Mouse (Mus musculus): ENCODE measurements at regions not wholly inside any gene's neighbourhood (a gene's known extent, or its start where the extent isn't known, plus 50 kb on each side); places are given as distances from the start of the nearest gene placed in this dataset.

DNA sequence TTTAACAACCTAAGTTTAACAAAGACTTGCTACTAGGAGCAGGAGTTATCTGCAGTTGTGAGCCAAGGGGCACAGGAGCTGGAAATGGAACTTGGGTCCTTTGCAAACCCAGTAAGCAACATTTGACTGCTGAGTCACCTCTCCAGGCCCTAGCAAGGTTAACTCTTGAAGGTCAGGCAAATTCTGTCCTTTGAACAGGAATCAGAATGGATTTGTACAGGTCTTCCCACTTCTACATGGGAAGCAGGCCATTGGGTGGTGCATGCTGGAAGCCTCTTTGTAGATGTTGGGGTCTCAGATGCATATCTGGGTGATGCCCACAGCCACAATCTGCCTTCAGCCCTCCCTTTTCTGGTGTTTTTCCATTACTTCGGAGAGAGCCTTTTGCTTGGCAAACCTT is 255.3 kb downstream of the Icos start:
- Histone ChIP-seq H3K4me1 (ENCODE audit: control insufficient read depth, insufficient read depth, low read length) (no peaks in the 10 kb centered on the region; the same call in 1 of the 2 replicates), H3K36me3 (ENCODE audit: control insufficient read depth, insufficient read depth, low read length) (no peaks in the 10 kb centered on the region), H3K79me2 (replicated peaks; ENCODE audit: control insufficient read depth, insufficient read depth, low read length) (no peaks in the 10 kb centered on the region), H3K9ac (ENCODE audit: low read depth, low read length) (no peak overlapping the region), H3K27me3 (ENCODE audit: control insufficient read depth, insufficient read depth, low read length) (no peaks in the 10 kb centered on the region), H3K27ac (no peak overlapping the region), H3K4me3 (no peak overlapping the region)
- intact Hi-C loops (cut with DNase I) = no loop called here
- DNase-seq = no peak
- TF ChIP-seq CTCF (IDR thresholded peaks at IDR 0.05) = no peak
- no peak for TF ChIP-seq POLR2A (IDR thresholded peaks at IDR 0.05; ENCODE audit: insufficient read depth, low read depth, low read length)
- no peak for TF ChIP-seq EP300 (IDR thresholded peaks at IDR 0.05; ENCODE audit: insufficient read depth, low read depth, low read length)
- 69% methylated on average over 1 of the region's 1 CpGs for WGBS

DNA sequence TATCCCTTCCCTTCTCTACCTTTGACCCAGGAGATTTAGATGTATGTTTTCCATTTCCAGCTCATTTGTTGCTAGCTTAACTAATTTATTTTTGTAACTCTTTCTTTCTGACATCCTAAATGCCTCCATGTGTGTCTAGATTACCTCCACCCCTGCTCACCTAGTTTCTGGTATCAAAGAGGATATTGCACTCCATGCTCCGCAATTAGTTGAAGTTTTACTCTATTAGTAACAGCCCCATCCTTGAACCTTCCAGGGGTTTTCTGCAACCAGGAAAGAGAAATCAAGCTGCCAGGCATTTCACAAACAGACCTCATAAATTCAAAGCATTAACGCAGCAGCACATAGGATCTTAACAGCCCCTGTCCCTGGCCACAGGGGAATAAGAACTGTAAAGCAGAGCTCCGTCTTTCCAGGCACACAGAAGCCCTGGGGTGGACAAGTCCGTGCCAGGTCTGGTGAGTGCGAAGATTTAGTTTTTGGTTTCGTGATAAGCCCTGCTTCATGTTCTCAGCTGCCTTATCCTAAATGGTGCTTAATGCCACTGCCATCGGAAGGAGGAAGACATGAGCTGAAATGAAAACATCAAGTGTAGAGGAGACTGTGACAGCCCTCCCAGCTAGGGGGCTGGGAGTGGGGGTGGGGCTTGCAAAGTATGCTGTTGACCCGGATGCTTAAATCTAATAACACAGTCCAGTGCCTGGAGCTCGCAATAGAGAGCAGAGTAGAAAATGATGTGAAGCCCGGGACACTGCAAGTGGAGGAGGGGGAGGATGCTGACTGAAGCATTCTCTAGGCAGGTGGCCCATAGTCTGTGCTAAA is 256.0 kb downstream of the Icos start:
- Histone ChIP-seq H3K27me3 (ENCODE audit: control insufficient read depth, insufficient read depth, low read length) (no peaks in the 10 kb centered on the region), H3K36me3 (ENCODE audit: control insufficient read depth, insufficient read depth, low read length) (no peaks in the 10 kb centered on the region), H3K79me2 (replicated peaks; ENCODE audit: control insufficient read depth, insufficient read depth, low read length) (no peaks in the 10 kb centered on the region), H3K4me1 (ENCODE audit: control insufficient read depth, insufficient read depth, low read length) (no peaks in the 10 kb centered on the region; the same call in 1 of the 2 replicates), H3K27ac (no peak overlapping the region), H3K4me3 (no peak overlapping the region), H3K9ac (ENCODE audit: low read depth, low read length) (no peak overlapping the region)
- WGBS = 41% methylated on average over 10 of the region's 10 CpGs
- intact Hi-C loops (cut with DNase I) = no loop called here
- no peak for TF ChIP-seq CTCF (IDR thresholded peaks at IDR 0.05)
- no peak for TF ChIP-seq POLR2A (IDR thresholded peaks at IDR 0.05; ENCODE audit: insufficient read depth, low read depth, low read length)
- no peak for TF ChIP-seq EP300 (IDR thresholded peaks at IDR 0.05; ENCODE audit: insufficient read depth, low read depth, low read length)
- no peak for DNase-seq

DNA sequence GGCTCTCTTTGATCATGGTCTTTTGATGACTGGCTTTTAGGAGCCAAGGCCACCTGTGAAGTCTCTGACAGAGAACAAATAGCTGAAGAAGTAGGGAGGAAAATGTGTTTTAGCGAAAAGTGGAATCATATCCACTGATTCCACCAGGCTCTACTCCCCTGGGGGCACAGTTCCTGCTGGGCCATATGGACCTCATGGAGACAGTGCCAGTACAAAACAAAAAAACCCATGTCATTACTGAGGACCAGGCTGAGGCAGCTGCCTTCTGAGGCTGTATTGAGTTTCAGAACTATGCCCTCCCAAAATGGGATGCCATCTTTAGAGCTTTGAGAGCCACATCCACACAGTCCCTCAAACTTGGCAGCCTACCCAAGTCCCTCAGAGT is 256.6 kb downstream of the Icos start:
- Histone ChIP-seq H3K9ac (ENCODE audit: low read depth, low read length) (no peak overlapping the region), H3K27me3 (ENCODE audit: control insufficient read depth, insufficient read depth, low read length) (no peaks in the 10 kb centered on the region), H3K79me2 (replicated peaks; ENCODE audit: control insufficient read depth, insufficient read depth, low read length) (no peaks in the 10 kb centered on the region), H3K27ac (no peak overlapping the region), H3K4me1 (ENCODE audit: control insufficient read depth, insufficient read depth, low read length) (no peaks in the 10 kb centered on the region; the same call in 1 of the 2 replicates), H3K4me3 (no peak overlapping the region), H3K36me3 (ENCODE audit: control insufficient read depth, insufficient read depth, low read length) (no peaks in the 10 kb centered on the region)
- TF ChIP-seq CTCF (IDR thresholded peaks at IDR 0.05) = no peak
- TF ChIP-seq EP300 (IDR thresholded peaks at IDR 0.05; ENCODE audit: insufficient read depth, low read depth, low read length) = no peak
- TF ChIP-seq POLR2A (IDR thresholded peaks at IDR 0.05; ENCODE audit: insufficient read depth, low read depth, low read length) = no peak
- WGBS = 54% methylated on average over 1 of the region's 1 CpGs
- intact Hi-C loops (cut with DNase I) = no loop called here
- no peak for DNase-seq

DNA sequence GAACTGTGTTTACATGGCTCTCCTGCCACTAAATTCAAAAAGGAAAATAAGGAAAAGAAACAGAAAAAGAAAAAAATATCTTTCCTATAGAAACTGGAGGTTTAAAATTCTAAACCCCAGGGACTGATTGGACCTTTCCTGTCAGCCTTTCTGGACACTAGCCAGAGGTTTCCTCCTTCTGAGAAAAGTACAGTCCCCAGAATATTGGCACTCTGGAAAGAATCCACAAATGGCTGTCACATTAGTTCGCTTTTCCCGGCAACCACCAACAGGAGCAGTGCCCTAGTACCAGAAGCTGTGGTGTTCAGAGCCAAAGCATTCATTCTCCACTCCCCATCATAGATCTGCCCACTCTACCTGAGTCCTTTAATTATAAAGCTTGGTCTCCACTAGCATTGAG is 258.8 kb downstream of the Icos start:
- intact Hi-C loops (cut with DNase I) = no loop called here
- H3K4me1 ChIP-seq (ENCODE audit: control insufficient read depth, insufficient read depth, low read length) = no peaks in the 10 kb centered on the region; the same call in 1 of the 2 replicates
- H3K79me2 ChIP-seq (replicated peaks; ENCODE audit: control insufficient read depth, insufficient read depth, low read length) = no peaks in the 10 kb centered on the region
- no peak for DNase-seq
- H3K27me3 ChIP-seq (ENCODE audit: control insufficient read depth, insufficient read depth, low read length) = no peaks in the 10 kb centered on the region
- no peak overlapping the region for H3K9ac ChIP-seq (ENCODE audit: low read depth, low read length)
- no peak overlapping the region for H3K27ac ChIP-seq
- 62% methylated on average over 2 of the region's 2 CpGs for WGBS
- no peak for TF ChIP-seq EP300 (IDR thresholded peaks at IDR 0.05; ENCODE audit: insufficient read depth, low read depth, low read length)
- no peak for TF ChIP-seq POLR2A (IDR thresholded peaks at IDR 0.05; ENCODE audit: insufficient read depth, low read depth, low read length)
- TF ChIP-seq CTCF (IDR thresholded peaks at IDR 0.05) = no peak
- H3K4me3 ChIP-seq = no peak overlapping the region
- no peaks in the 10 kb centered on the region for H3K36me3 ChIP-seq (ENCODE audit: control insufficient read depth, insufficient read depth, low read length)

DNA sequence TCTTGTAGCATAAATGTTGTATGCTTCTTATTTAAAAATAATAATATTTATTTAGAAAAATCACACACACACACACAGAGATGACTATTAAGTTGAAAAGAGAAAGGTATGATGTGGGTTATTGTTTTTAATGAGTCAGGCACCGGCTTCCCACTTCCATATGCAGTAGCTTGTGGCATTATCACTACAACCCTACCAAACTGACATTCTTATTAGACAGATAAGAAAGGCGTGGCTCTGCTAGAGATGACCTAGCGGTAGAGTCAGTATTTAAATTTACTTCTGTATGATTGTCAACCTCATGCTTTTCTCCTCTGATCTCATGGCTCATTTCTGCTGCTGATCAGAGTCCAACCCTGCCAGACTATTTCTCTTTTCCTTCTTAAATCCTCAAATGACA is 260.9 kb downstream of the Icos start:
- intact Hi-C loops (cut with DNase I) = no loop called here
- H3K9ac ChIP-seq (ENCODE audit: low read depth, low read length) = no peak overlapping the region
- H3K79me2 ChIP-seq (replicated peaks; ENCODE audit: control insufficient read depth, insufficient read depth, low read length) = no peaks in the 10 kb centered on the region
- TF ChIP-seq POLR2A (IDR thresholded peaks at IDR 0.05; ENCODE audit: insufficient read depth, low read depth, low read length) (no peak), CTCF (IDR thresholded peaks at IDR 0.05) (no peak), EP300 (IDR thresholded peaks at IDR 0.05; ENCODE audit: insufficient read depth, low read depth, low read length) (no peak)
- H3K27ac ChIP-seq = no peak overlapping the region
- DNase-seq = no peak
- no peaks in the 10 kb centered on the region for H3K36me3 ChIP-seq (ENCODE audit: control insufficient read depth, insufficient read depth, low read length)
- no peaks in the 10 kb centered on the region; the same call in 1 of the 2 replicates for H3K4me1 ChIP-seq (ENCODE audit: control insufficient read depth, insufficient read depth, low read length)
- H3K4me3 ChIP-seq = no peak overlapping the region
- no peaks in the 10 kb centered on the region for H3K27me3 ChIP-seq (ENCODE audit: control insufficient read depth, insufficient read depth, low read length)
- WGBS = 82% methylated on average over 3 of the region's 3 CpGs

DNA sequence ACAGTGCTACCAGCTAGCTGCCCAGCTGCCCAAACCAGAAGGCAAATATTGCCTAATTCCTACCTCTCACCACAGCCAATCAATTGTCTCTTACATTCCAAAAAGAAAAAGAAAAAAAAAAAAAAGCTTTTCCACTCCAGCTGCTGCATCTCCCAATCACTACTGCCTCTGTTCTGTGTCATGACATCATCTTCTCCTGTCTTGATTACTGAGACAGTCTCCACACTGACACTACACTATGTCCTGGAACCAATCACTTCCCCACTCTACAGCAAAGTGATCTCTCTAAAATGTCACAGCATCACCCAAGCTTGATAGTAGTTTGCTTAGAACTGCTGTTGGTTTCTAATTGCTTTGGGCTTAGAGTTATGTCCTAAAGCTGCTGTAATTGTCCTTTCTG is 279.8 kb downstream of the Icos start:
- no peak for DNase-seq
- intact Hi-C loops (cut with DNase I) = no loop called here
- TF ChIP-seq EP300 (IDR thresholded peaks at IDR 0.05; ENCODE audit: insufficient read depth, low read depth, low read length) = no peak
- no peak for TF ChIP-seq CTCF (IDR thresholded peaks at IDR 0.05)
- TF ChIP-seq POLR2A (IDR thresholded peaks at IDR 0.05; ENCODE audit: insufficient read depth, low read depth, low read length) = no peak
- Histone ChIP-seq H3K79me2 (replicated peaks; ENCODE audit: control insufficient read depth, insufficient read depth, low read length) (no peaks in the 10 kb centered on the region), H3K9ac (ENCODE audit: low read depth, low read length) (no peak overlapping the region), H3K27ac (no peak overlapping the region), H3K4me1 (ENCODE audit: control insufficient read depth, insufficient read depth, low read length) (no peaks in the 10 kb centered on the region), H3K4me3 (no peak overlapping the region), H3K36me3 (ENCODE audit: control insufficient read depth, insufficient read depth, low read length) (no peaks in the 10 kb centered on the region), H3K27me3 (ENCODE audit: control insufficient read depth, insufficient read depth, low read length) (no peaks in the 10 kb centered on the region)

Measured in heart, adult 2 months (tissue).